Mouse (Mus musculus): ENCODE measurements around the gene Fzr1. TPM values are rescaled to one million over a fixed set of nuclear protein-coding genes. Genes with fewer than 3 reads are reported as not detected.

The Fzr1 gene
- total RNA-seq, 1 experiment from 2014 or later: 24.8 TPM

DNA sequence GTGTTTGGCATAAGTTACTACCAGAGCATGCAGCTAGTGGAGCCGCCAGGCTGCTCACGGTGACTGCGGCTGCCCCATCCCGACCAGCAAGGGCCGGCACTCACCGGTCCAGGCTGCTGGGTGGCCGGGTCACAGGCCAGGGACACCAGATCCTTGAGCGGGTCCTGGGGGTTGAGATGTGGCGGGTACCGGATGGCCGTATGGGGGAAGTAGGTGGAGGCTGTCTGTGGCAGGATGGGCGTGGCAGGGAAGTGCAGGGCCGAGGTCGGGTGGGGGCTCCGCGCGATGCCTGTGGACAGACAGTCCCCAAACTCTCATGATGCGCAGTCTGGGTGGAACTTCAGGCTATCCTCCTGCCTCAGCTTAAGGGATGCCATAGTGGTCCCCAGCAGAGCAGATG, 26.4 kb upstream of the Fzr1 start:
- ATAC-seq (replicated peaks; ENCODE audit: low read depth, poor library complexity, severe bottlenecking): peak; percentile 24

DNA sequence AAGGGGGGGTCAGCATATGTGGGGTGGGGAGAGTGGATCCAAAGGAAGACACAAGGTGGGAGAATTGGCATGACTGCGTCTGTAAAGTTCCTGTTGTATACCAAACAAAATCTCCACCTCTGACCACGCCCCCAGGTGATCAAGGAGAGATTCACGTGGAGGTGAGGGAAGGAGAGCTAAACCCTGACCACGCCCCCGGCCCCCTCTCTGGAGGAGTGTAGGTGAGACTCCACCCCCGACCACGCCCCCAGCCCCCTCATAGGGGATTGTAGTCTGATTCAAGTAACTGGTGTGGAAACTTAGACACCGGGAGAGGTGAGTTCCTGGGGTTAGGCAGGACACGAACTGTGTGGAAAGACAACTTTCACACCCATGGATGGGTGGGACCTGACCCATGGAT, 25.8 kb upstream of the Fzr1 start:
- no peak for ATAC-seq (replicated peaks; ENCODE audit: low read depth, poor library complexity, severe bottlenecking)

- ATAC-seq (replicated peaks; ENCODE audit: low read depth, poor library complexity, severe bottlenecking): no peak
Measured at GRCm38 (mm10) chr10:81403511-81403910, 25.2 kb upstream of the Fzr1 start.

GRCm38 (mm10) chr10:81402227-81402765, 24.0 kb upstream of the Fzr1 start:
- ATAC-seq (replicated peaks; ENCODE audit: low read depth, poor library complexity, severe bottlenecking): no peak

GRCm38 (mm10) chr10:81401521-81402226, 23.4 kb upstream of the Fzr1 start:
- peak; percentile 14; the same call in 1 of the 2 replicates for ATAC-seq (replicated peaks; ENCODE audit: low read depth, poor library complexity, severe bottlenecking)

- no peak for ATAC-seq (replicated peaks; ENCODE audit: low read depth, poor library complexity, severe bottlenecking)
Measured at GRCm38 (mm10) chr10:81401205-81401520, 22.8 kb upstream of the Fzr1 start.

- no peak for ATAC-seq (replicated peaks; ENCODE audit: low read depth, poor library complexity, severe bottlenecking)
Measured at GRCm38 (mm10) chr10:81400371-81401204, 22.3 kb upstream of the Fzr1 start.

- no peak for ATAC-seq (replicated peaks; ENCODE audit: low read depth, poor library complexity, severe bottlenecking)
Measured at GRCm38 (mm10) chr10:81399798-81400308, 21.5 kb upstream of the Fzr1 start.

DNA sequence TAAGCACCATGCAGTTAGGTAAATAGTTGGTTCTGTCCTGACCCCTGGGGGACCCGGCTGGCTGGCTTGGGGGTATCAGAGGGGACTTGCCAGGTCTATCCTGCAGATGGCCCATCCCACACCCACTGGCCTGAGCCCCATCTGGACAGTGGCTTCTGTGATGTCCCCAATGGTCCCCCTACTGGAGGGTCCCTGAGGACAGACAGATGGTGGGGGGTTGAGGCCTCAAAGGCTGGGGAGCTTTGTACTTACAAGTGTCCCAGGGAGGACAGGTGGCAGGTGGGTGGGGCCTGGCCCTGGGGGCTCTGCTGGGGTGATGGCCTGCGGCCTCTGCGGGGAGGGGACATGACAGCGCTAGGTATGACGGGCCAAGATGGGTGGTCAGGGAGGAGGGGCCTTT, 21.0 kb upstream of the Fzr1 start:
- ATAC-seq (replicated peaks; ENCODE audit: low read depth, poor library complexity, severe bottlenecking): no peak

GRCm38 (mm10) chr10:81396749-81397148, 18.4 kb upstream of the Fzr1 start:
- no peak for ATAC-seq (replicated peaks; ENCODE audit: low read depth, poor library complexity, severe bottlenecking)

GRCm38 (mm10) chr10:81395865-81396264, 17.5 kb upstream of the Fzr1 start:
- no peak for ATAC-seq (replicated peaks; ENCODE audit: low read depth, poor library complexity, severe bottlenecking)

DNA sequence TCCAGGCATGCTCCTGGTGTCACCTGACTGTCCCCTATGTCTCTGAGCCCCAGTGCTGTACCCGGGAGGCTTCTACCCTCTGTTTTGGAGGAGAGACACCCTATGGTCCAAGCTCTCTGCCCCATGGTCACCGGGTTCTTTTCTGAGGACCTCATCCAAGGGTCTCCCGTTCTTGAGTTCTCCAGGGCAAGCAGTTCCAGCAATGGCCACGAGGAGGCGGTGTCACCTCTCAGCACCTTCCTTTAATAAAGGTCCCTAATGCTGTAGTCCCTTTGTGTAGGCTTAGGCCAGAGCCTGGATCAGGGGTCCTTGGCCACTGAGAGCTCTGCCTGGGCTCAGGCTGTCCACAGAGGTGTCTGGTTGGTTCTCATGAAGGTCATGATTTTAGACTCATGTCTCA, 16.8 kb upstream of the Fzr1 start:
- ATAC-seq (replicated peaks; ENCODE audit: low read depth, poor library complexity, severe bottlenecking): peak; percentile 56

DNA sequence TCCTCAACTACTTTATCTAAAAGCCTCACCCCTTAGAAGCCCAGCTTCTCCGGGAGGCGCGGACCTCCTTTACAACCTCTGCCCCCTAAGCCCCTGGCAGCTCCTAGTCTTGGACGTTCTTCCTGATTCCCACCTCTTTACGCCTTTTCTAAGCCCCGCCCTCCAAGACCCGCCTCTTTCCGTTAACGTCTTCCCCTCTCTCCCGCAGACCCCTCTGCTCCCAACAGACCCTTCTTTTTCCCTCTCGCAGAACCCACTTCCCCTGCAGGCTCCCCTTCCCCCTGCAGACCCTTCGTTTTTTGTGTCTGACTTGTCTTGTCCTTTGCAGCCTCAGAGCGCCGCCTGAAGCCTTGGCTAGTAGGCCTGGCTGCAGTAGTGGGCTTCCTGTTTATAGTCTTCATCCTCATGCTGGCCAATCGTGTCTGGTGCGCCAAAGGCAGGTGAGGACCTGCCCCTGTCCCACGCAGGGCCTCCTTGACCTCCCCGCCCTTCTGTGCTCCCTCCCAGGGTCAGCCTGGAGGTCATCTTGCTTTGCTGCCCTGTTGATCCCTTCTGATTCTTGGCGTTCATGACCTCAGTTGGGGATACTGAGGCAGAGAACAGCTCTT, 15.2 kb upstream of the Fzr1 start:
- ATAC-seq (replicated peaks; ENCODE audit: low read depth, poor library complexity, severe bottlenecking): peak; percentile 59

DNA sequence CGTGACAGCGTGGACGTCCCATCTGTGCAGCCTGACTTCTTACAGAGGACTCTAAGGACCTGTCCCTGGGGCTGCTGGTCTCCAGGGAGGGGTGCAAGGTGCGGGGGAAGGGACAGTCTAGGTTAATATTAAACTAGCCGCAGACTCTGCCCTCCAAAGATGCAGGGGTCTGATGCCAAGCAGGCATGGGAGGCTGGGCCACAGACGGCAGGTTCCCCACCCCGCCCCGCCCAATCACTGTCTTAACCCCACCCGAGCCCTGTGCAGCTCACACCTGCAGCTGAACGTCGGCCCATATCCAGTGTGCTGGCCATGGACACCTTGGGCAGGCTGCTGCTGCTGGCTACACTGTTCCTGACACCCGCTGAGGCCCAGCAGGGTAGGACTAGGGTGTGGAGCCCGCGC, 14.5 kb upstream of the Fzr1 start, which contains the start of gene Smim24:
TSS of gene Smim24 (plus strand) at position 271 of the 405 bp plus-strand sequence.
- no peak for ATAC-seq (replicated peaks; ENCODE audit: low read depth, poor library complexity, severe bottlenecking)

DNA sequence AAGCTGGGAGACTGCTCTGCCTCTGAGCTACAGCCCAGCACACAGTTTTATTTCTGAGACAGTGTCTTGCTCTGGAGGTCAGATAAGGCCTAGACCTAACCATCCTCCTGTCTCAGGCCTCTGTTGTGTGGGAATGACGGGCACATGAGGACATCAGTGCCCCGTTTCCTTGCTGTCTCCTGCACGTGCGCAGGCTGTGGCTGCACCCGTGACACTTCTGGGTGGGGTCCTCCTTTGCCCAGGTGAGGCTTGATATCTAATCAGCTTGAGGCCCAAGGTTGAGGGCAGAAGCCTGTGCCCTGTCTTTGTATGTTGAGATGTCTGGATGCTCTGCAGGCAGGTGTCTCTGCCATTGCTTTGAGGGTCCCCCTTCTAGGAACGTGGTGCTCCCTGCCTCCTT, 14.0 kb upstream of the Fzr1 start:
- ATAC-seq (replicated peaks; ENCODE audit: low read depth, poor library complexity, severe bottlenecking): no peak

- ATAC-seq (replicated peaks; ENCODE audit: low read depth, poor library complexity, severe bottlenecking): no peak
Measured at GRCm38 (mm10) chr10:81390678-81390965, 12.3 kb upstream of the Fzr1 start.

DNA sequence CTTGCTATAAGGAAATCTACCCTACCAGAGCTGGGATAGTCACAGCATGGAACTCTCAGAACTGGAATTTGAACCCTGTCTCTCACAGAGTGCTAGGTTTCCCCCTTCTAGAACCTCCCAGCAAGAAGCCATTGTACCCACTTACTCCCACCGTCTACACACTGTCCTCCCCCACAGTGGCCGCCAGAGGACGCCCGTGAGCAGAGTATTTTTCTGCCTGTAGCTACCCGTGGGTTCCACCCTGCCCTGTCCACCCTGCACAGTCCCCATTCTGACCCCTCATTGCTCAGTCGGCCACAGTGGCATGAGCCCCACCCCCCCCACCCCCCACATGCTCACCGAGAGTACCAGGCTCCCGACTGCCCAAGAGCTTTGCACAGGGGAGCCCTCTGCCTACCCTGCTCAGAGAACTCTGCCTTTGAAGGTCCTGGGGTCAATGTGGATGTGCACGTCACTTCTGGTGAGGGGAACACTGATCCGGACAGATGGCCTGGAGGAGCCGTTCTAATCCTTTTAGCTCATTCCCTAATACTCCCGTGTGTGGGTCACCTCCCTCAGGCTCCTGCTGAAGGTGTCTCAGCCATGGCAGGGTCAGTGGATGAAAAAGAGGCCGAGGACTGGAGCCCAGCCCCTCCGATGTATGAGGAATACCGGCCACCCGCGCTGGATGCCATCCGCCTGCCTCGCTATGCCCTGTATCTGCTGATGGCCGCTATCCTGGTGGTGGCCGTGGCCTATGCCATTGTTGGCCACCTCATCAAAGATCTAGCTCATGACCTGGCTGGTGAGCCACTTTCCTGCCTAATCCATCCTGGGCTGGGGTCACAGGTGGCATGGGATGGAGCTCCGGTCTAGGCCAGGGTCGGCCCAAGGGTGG, 11.7 kb upstream of the Fzr1 start:
- ATAC-seq (replicated peaks; ENCODE audit: low read depth, poor library complexity, severe bottlenecking): peak; percentile 65

DNA sequence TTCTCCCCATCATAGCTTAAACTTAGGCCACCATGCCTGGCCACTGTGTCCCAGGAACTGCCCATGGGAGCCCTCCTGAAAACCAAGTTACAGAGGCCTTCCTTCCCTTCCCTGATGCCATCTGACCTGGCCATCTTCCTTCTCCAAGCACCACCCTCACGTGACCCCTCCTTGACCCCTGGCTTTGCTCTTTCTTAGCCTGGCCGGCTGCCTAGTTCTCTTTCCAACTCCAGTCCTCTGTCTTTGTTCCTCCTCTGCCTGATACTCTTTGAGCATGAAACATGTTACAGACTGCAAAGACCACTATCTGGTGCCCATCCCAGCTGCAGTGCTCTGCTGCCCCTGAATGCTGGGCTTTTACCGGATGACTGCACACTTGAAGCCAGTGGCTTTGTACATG, 11.1 kb upstream of the Fzr1 start:
- ATAC-seq (replicated peaks; ENCODE audit: low read depth, poor library complexity, severe bottlenecking): no peak

GRCm38 (mm10) chr10:81388505-81389055, 10.3 kb upstream of the Fzr1 start, which contains the start of gene Gm48552:
Gene Gm48552, plus strand, starts transcription at chr10:81389005.
- no peak for ATAC-seq (replicated peaks; ENCODE audit: low read depth, poor library complexity, severe bottlenecking)

DNA sequence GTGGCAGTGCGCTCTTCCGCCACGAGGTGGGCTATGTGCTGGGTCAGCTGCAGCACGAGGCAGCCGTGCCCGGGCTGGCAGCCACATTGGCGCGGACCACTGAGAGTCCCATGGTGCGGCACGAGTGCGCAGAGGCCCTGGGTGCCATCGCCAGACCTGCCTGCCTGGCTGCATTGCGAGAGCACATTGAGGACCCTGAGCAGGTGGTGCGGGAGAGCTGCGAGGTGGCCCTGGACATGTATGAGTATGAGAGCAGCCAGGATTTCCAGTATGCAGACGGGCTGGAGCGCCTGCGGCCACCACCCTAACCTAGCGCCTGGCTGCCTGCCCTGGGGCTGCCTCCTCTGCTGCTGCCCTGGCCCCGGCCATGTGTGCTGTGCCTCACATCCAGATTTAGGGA, 9.4 kb upstream of the Fzr1 start:
- ATAC-seq (replicated peaks; ENCODE audit: low read depth, poor library complexity, severe bottlenecking): no peak

All from common myeloid progenitor, adult 5-6 weeks (primary cell).